Mouse (Mus musculus) lung, postnatal 36 days (tissue): ENCODE data around the gene Proser3.
"Not testable (repeated sequence)": the region's sequence is repeated elsewhere in the genome, so short reads cannot be mapped to it uniquely, and the experiment has no call there.

Experiments
- DNase-seq: peaks from one replicate; pipeline ENCODE4 v3.0.0; 2022; ENCODE audit warnings: mixed read lengths

Proser3 gene

DNA sequence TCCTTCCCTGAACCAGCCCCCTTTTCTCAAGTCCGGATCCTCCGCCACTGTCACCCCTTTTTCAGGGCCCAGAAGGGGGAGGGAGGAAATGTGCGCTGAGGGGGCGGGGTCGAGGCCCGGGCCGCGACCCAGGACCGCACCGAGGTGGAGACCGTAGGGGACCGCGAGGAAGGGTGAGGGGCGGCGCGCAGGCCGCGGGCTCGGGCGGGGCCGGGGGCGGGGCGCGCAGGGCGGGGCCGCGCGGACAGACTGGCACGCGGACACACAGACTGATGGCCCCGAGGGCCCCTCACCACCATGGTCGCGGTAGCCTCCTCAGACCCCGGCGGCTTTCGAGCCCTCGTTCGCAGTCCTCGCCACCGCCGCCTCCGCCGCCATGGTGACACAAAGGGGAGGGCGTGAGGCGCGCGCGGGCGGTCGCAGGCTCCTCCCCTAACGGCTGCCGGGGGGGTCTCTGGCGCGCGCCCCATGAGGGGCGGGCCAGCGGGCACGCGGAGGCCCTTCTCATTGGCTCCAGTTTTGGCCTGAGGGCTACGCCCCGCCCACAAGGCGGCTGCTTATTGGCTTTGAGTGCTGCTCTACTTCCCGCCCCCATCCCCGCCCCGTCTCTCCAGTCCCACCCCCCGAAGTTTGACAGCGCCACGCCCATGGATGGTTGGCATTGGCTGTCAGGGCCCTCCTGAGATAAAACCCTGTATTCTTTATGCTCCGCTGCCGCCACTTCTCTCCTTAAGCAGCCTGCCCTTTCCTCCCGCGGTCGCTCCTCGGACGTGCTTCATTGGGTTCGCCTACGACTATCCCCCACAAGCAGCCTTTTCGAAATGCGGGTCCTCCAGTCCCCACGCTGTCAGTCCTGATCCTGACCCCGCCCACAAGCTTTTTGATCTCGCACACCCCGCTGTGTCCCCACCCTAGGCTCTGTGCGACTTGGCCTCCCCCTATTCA, 17.2 kb downstream of the Proser3 start, which contains the start of gene Arhgap33:
TSS of gene Arhgap33 (minus strand) at position 428 of the 945 bp plus-strand sequence.
- DNase-seq = peak; percentile 98

DNA sequence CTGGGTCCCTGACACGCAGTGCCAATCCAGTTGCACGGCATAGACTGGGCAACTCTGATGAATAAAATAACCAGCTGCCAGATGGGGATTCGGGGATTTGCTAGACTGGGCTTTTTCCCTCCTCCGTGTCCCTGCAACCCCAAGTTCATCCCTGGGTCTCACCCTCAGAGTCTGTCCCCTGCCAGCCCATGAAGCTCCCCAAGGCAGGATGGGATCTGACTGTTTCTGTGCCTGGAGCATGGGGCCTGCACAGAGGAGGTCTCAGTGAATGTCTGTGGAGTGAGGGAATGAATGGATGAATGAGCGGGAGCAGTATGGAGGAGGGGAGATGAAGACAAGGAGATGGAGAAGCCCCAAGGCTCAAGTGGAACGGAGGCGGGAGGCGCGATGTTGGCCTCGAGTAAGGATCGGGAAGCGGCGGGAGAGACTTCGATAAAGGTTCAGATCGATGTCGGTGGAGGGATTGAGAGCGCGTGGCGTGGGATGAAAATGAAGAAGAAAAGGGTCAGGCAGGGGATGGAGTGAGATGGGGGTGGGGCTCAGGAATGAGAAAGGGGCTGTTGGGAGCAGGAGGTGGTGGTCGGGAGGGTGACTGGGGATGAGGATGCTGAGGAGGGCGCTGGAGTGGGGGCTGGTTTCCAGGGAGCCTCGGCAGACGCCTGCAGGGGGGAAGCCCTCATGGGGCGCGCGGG, 18.0 kb downstream of the Proser3 start:
- DNase-seq = no peak

DNA sequence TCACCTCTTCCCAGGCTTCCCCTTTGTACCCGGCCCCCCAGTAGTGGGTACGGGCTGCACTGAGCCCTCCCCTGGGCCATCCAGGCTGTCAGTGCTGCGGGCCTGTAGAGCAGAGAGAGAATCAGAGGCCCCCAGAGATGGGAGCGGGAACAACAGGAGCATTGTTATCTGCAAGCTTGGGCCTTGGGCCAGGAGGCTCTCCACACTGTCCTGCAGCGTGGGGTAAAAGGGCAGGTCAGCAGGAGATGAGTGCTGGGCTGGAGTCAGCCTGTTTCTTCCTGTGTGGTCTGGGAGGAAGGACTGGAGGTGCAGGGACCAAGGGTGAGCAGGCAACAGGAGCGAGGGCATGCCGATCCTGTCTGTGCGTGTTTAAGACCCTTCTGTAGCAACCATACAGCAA, 19.2 kb downstream of the Proser3 start:
- DNase-seq = no peak

DNA sequence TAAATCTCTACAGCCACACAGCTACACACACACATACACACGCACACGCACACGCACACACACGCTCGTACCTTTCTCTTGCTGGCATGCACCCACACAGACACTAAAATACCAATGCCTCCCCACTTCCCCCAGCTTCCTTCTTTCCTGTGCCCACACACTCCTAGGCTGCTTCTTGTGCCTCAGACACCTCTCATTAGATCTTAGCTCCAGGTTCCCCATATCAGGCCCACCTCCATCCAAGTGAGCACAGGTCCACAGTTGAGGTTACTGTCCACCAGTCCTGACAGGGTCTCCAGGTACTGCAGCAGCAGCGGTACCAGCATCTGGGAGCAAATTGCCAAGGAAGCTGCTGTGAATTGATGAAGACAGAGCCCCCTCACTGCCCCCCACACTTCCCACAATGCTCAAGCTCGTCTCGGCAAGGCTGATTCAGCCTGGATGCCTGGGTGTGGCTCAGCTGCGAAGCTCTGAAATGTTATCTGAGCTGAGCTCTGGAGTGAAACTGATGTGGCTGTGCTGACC, 20.7 kb downstream of the Proser3 start:
- DNase-seq = no peak

DNA sequence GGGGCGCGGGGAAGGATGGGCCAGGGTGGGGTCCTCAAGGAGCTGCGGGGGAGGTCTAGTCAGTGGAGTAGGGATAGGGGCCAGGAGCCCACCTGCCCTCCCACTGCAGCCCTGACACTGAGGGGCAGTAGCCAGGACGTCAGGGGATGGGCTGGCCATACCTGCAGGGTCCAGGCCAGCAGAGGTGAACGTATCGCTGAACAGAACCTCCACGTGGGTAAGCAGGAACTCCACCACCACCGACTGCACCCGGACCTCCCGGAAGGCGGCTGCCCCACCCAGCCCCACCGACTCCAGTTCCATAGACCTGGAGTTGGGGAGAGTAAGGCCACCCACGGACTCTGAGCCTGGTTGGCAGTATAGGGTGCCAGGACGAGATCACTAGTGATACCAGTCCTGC, 25.1 kb downstream of the Proser3 start:
- DNase-seq = no peak

DNA sequence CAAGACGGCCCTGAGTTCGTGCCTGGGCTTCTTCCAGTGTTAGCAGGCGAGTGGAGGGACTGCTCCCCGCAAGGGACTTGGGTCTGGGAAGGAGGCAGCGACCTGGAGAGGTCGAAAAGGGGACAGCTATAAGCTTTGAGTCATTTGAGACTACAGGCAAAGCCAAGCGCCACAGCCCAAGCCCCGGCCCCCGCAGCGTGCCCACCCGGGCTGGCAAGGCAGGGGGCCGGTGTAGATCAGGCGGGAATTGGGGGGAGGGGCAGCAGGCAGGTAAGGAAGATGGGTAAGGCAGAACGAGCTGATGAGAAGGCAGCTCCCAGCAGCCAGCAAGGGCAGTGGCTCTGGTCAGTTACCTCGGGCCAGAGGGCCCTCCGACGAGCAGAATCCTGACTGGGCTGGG, 25.7 kb downstream of the Proser3 start:
- no peak for DNase-seq

DNA sequence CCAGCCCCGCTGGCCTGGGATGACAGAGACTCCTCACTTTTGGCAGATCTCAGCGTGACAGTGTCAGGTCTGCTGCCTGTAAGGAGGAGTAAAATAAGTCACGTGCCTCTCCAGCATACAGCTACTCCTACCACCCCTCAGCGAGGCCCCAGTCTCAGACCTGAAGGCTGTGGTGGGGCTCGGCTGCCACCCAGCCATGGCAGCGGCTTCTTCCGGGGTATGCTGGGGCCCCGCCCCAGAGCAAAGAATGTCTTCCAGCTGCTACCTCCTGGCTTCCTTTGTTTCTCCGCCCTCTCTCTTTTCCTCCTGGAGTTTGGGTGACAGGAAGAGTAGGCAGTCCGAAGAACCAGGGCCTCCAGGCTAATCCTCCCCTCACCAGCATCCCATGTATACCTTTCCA, 26.1 kb downstream of the Proser3 start:
- DNase-seq = peak; percentile 41

DNA sequence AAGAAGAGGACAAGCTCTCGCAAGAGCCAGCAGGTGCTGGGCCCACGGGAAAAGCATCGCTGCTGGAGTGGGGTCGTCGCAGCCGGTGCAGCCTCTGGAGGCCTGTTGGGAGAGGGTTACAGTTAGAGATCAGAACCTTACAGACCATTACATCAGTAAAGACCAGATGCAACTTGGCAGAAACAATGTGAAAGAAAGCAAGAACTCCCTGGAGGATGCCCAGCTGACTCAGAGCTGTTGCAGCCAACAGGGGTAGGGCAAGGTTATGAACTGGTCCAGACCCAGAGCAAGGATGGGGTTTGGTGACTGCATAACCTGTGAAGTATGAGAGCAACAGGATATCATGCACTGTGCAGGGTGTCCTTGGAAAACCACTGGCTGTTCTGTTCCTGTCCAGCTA, 27.6 kb downstream of the Proser3 start:
- DNase-seq = no peak

DNA sequence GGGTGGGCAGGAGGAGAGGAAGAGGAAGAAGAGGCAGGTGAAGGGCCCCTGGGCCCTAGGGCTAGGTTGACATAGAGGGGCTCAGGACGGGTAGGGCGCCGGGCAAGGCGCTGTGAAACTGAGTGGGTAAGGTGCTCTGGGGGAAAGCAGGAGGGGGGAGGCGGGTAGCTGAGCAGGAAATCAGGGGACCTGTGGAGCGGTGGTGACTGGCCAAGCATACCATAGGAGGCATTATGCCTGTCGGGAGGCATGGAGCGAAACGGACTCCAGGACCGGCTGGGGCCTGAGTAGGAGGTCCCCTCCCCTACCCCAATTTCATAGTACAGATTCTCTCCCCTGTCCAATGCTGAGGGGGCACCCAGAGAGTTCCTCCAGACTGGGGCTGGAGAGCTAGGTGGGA, 29.2 kb downstream of the Proser3 start:
- DNase-seq = no peak

DNA sequence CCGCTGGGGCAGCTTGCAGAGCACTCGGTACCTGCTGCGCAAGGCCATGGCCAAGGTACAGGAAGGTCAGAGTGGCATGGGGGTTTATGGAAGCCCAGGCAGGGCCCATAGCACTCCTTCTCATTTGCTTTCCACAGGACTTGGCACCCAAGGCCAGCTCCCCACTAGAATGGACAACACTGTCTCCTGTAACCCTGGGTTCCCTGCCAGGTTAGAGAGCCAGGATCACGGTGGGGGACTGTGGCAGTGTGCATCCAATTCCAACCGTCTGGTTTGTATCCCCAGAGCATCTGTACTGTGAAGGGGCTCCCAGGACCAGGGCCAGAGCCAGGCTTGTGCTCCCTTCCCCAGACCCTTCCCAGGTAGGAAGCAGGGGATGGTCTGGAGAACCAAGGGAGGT, 31.2 kb downstream of the Proser3 start:
- no peak for DNase-seq

DNA sequence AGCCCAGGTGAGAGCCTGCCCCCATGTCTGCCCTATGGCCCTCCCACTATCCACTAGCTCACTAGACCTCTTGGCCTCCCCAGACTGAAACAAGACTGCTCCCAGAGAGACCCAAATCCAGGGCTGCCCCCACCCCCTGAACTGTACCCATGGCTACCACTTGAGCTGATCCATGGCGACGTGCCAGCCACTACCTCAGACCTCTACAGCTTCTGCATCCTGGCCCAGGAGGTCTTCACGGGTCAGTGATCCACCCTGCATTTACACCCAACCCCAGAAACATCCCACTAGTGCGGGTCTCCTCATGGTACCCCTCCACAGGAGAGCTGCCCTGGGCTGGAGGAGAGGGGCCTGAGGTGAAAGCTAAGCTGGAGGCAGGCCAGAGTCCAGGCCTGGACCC, 31.7 kb downstream of the Proser3 start:
- DNase-seq = no peak

DNA sequence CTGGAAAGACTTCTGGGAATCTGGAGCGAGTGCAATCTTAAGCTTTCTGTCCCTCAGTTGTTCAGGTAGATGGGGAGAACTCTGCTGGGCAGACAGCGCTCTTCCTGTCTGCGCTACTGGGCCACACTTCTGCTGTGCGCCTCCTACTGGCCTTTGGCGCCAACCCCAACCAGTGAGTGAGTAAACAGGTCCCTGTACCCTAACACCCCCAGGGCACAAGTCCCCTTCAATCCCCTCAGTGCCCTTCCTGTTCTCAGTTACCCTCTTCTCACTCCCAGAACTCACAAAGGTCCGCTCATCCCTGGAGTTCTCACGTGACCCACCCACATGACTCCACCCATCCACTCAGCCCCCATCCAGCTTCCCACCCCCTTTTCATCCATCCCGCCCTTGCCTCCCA, 33.8 kb downstream of the Proser3 start:
- no peak for DNase-seq

DNA sequence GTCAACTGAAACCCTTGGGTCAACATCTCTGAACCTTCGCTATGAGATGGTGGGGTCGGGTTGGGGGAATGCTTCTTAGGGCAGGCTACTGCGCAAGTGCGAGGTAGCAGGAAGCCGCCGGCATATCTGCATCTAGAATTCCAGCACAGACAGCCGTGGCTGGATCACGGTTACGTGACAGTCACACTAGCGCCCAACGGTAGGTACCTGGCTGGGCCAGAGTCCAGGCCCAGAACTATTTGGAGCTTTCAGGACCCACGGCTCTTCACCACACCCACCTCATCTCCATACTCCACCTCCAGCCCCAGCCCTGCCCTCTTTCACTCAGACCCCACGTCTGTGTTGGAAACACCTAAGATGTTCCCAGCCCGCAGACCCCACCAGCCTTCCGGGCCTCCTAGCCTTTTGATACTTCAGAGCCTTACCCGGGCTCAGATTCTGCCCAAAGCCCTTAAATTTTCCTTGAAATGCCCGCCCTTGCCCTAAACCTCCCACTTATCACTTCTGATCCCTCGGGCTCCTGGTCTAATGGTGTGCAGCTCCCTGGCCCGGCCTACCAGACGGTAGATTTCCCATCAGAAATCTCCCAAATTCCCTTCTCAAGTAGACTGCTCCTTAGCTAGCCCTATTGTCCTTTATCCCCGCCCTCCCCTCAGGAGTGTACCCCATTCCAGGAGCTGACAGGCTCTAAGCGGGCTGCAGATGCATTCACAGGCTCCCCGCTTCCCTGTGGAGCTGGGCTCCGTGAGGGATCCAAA, 36.9 kb downstream of the Proser3 start:
- no peak for DNase-seq

DNA sequence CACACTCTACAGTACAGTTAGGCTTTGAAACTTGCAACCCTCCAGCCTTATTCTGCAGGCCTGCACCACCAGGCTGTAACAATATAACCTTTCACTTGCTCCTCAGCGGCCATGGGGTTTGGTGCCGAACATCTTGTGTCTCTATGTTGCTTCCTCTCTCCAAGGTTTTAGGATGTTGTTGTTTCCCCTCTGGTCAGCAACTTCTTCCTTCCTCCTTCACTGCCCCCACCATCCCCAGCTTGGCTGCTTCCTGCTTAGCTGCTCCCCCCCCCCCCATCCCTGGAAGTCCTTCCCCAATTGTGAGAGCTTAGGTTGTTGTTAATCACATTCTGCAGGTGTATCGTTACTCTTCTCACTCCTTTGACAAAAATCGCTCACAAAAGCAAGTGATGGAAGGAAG, 44.0 kb downstream of the Proser3 start:
- DNase-seq = no peak

DNA sequence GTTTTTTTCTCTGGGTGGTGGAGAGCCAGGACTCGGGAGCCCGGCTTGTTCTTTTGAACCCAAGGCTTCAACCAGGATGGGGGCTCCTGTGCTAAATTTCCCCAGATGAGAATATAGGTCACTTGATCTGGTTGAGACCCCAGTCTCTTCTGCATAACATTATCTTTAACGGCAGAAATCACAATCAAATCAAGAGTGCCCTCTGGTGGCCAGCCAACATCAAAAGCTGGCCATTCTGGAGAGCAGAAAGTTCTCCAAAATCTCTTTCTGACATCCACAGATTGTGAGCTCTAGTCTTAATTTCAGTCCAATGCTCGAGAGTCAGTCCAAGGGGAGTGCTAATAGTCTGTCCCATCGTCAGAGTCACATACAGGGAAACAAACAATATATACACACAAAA, 50.9 kb downstream of the Proser3 start:
- peak; percentile 11 for DNase-seq

DNA sequence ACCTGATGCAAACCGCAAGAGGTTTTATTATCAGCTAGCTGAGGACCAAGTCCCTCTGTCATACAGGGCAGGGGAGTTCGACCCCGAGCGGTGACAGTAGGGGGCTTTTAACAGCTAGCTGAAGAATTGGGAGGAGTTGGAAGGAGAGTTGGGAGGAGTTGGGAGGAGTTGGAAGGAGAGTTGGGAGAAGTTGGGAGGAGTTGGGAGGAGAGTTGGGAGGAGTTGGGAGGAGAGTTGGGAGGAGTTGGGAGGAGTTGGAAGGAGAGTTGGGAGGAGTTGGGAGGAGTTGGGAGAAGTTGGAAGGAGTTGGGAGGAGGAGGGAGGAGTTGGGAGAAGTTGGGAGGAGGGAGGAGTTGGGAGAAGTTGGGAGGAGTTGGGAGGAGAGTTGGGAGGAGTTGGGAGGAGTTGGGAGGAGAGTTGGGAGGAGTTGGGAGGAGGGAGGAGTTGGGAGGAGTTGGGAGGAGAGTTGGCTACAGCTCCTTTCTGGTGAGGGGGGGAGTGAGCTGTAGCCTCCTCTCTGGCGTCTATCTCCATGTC, 56.5 kb downstream of the Proser3 start:
- not testable (repeated sequence) for DNase-seq

DNA sequence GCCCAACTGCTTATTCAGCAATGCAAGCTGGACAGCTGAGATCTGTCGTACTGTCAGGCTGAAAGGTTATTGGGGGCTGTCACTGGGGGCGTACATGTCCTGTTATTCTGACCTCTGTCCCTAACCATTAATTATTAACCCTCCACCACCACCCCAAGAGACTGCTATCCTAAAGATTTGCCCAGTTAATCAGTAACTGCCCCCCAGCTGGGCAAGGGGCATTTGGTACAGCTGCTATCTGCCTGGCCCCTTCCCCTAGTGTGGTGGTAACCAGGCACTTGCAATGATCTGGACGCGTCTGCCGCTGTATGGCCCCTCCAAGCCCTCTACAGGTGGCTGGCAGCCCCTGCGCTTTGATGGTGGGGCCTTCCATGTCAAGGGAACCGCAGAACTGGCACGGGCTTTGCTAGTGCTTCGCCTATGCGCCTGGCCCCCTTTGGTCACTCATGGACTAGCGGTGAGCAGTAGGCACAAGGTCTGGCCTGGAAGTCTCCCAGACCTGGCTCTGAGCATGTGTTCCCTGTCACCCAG, 58.6 kb downstream of the Proser3 start, which contains the start of gene Prodh2:
TSS of gene Prodh2 (plus strand) at position 222 of the 531 bp plus-strand sequence.
- no peak for DNase-seq

DNA sequence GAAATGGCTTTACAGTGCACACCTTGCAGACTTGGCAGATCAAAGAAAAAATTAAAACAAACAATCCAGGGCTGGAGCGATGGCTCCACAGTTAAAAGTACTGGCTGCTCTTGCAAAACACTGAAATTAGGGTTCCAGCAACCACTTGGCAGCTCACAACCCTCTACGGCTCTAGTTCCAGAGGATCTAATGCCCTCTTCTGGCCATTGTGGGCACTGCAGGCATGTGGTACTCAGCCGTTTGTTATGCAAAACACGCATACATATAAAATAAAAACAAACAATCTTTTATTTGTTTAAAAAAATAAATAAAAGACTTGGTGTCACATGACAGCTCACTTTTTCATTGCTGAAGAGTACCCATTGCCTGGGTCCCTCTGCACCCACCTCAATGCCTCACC, 59.3 kb downstream of the Proser3 start:
- peak; percentile 88 for DNase-seq

DNA sequence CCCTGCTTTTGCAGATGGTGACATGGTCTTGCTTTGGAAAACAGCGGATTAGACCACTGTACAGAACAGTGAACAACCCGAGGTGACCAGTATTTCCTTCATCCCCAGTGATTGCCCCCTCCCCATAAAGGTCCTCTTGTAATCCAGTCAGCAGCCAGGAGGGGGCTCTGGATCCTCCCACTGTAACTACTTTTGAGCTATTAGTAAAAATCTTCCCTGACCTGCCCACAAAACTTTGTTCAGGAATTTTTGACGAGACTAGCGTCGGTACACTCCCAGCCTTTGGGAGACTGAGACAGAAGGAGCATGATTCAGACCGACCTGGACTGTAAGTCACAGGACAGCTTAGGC, 61.2 kb downstream of the Proser3 start:
- DNase-seq = no peak

DNA sequence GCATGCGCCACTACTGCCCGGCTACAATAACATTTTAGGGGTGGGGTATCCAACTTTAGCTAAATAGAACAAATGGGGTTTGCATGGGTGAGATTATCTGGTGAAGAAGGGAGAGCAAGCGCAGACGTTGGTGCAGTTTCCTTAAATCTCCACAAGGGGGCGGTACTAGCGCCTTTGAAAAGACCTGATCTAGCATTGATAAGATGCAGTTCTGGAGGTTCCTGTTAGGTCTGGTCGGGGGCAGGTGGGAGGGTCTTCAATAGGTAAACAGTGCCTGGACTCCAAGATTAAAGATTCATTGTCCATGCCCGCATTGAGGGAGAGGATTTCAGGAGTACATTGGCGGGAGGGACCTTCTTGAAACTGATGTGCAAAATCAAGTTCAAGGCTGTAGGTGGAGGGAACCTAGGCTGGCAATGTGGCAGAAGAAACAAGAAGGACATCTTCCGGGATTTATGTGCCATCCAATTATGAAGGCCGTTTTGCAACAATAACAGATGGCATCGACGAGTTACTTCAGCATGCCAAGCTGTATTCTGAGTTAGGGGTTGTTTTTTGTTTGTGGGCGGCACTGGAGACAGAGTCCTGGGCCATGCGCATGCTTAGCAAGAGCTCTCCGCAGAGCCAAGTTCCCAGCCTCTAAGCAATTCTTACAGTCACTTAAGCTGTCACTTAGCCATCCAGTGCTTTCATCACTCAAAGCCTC, 61.7 kb downstream of the Proser3 start:
- peak; percentile 38 for DNase-seq
